Mouse (Mus musculus): ENCODE results near the gene Tox2. TPM values are rescaled to one million over a fixed set of nuclear protein-coding genes. Genes with fewer than 3 reads are reported as not detected.

The Tox2 gene
- polyA plus RNA-seq (2017; shearing (Covaris generic)): 8.4 TPM

GRCm38 (mm10) chr2:163202884-163203634 is at the start of gene Tox2:
Tox2 (plus strand) TSS chr2:163203125.

Other genes with a start within 250 kb of the Tox2 start
- gene Sgk2, start 215.8 kb upstream of the Tox2 start, polyA plus RNA-seq (2017; shearing (Covaris generic)): not detected
- 68.5 TPM for gene Ift52, start 185.8 kb upstream of the Tox2 start, polyA plus RNA-seq (2017; shearing (Covaris generic))
- gene Mybl2, start 148.4 kb upstream of the Tox2 start, polyA plus RNA-seq (2017; shearing (Covaris generic)): 3.8 TPM
- not detected for gene Gtsf1l, start 115.3 kb upstream of the Tox2 start, polyA plus RNA-seq (2017; shearing (Covaris generic))
- not detected for gene Jph2, start 194.9 kb downstream of the Tox2 start, polyA plus RNA-seq (2017; shearing (Covaris generic))
- gene Oser1, start 221.6 kb downstream of the Tox2 start, polyA plus RNA-seq (2017; shearing (Covaris generic)): 110 TPM
- gene Gdap1l1, start 235.4 kb downstream of the Tox2 start, polyA plus RNA-seq (2017; shearing (Covaris generic)): 0.26 TPM